Mouse (Mus musculus) ES-Bruce4 (cell line): ENCODE data around the gene Dok3. TPM values are rescaled to one million over a fixed set of nuclear protein-coding genes. Genes with fewer than 3 reads are reported as not detected.
"Not testable (repeated sequence)": the region's sequence is repeated elsewhere in the genome, so short reads cannot be mapped to it uniquely, and the experiment has no call there.

Experiments
- H3K27ac ChIP-seq: 2 replicates; pipeline ENCODE4 v1.5.1; 2012; ENCODE audit warnings: low read length, inconsistent platforms; ENCODE audit not compliant: insufficient read depth
- H3K27me3 ChIP-seq: 2 replicates; pipeline ENCODE4 v1.6.1; 2012; ENCODE audit warnings: mild to moderate bottlenecking, low read length, inconsistent platforms; ENCODE audit not compliant: control insufficient read depth, poor library complexity, insufficient read depth, severe bottlenecking
- H3K36me3 ChIP-seq: 2 replicates; pipeline ENCODE4 v1.6.1; 2012; ENCODE audit warnings: inconsistent platforms, mild to moderate bottlenecking, low read length, moderate library complexity; ENCODE audit not compliant: control insufficient read depth, poor library complexity, insufficient read depth, severe bottlenecking
- H3K4me1 ChIP-seq: one replicate; pipeline ENCODE4 v1.8.1; 2011; ENCODE audit warnings: low read length; ENCODE audit not compliant: control insufficient read depth, insufficient read depth
- H3K4me3 ChIP-seq: 2 replicates; pipeline ENCODE4 v1.5.1; 2011; ENCODE audit warnings: low read depth, mild to moderate bottlenecking, low read length
- H3K9ac ChIP-seq: 2 replicates; pipeline ENCODE4 v1.6.1; 2012; ENCODE audit warnings: low read depth, mild to moderate bottlenecking, inconsistent platforms; ENCODE audit not compliant: poor library complexity, severe bottlenecking
- H3K9me3 ChIP-seq: replicated peaks from 2 replicates; pipeline ENCODE4 v1.6.1; 2012; ENCODE audit warnings: mild to moderate bottlenecking, low read length, inconsistent platforms; ENCODE audit not compliant: control insufficient read depth, poor library complexity, insufficient read depth, severe bottlenecking
- CTCF ChIP-seq: IDR thresholded peaks from one replicate; pipeline ENCODE4 v1.8.1; 2011; ENCODE audit warnings: low read depth, low read length
- EP300 ChIP-seq: IDR thresholded peaks from 2 replicates; pipeline ENCODE4 v1.6.1; 2011; ENCODE audit warnings: low read depth, low read length; ENCODE audit not compliant: insufficient read depth
- POLR2A ChIP-seq: IDR thresholded peaks from one replicate; pipeline ENCODE4 v1.8.1; 2011; ENCODE audit warnings: low read length; ENCODE audit not compliant: insufficient read depth
- polyA plus RNA-seq: library from polyadenylated mRNA; stranded (reverse); fragments of >200 nt; gene quantifications from 2 replicates; pipeline ENCODE4 v1.2.4, GENCODE M21; 2011; ENCODE audit warnings: low read depth; ENCODE audit not compliant: missing spikeins, insufficient read depth, insufficient read length

The Dok3 gene
- 0.39 and 1.0 TPM in 2 replicates for polyA plus RNA-seq

GRCm38 (mm10) chr13:55529198-55529915 lies at the start of gene Dok3:
Dok3 (minus strand) TSS chr13:55529296.
- no peak for TF ChIP-seq EP300
- no peak for TF ChIP-seq POLR2A
- no peak for TF ChIP-seq CTCF
- H3K27me3 ChIP-seq: no peaks in the 10 kb centered on the region
- H3K27ac ChIP-seq: no peak within 1 kb of the TSS
- H3K9ac ChIP-seq: no peak within 1 kb of the TSS
- H3K36me3 ChIP-seq: peaks cover 27% of the 10 kb centered on the region
- H3K9me3 ChIP-seq: no peaks in the 10 kb centered on the region
- H3K4me1 ChIP-seq: no peaks in the 10 kb centered on the region
- H3K4me3 ChIP-seq: no peak within 1 kb of the TSS

GRCm38 (mm10) chr13:55578086-55578485 lies 49.0 kb upstream of the Dok3 start:
- Histone ChIP-seq H3K27me3 (no peaks in the 10 kb centered on the region), H3K4me1 (no peaks in the 10 kb centered on the region), H3K27ac (no peak overlapping the region), H3K9ac (no peak overlapping the region), H3K36me3 (no peaks in the 10 kb centered on the region), H3K4me3 (no peak overlapping the region), H3K9me3 (peaks cover 23% of the 10 kb centered on the region)
- no peak for TF ChIP-seq EP300
- TF ChIP-seq CTCF: no peak
- no peak for TF ChIP-seq POLR2A

- H3K9ac ChIP-seq, H3K4me1 ChIP-seq, H3K4me3 ChIP-seq, H3K36me3 ChIP-seq, H3K27ac ChIP-seq, H3K27me3 ChIP-seq: not testable (repeated sequence)
- peaks cover 23% of the 10 kb centered on the region for H3K9me3 ChIP-seq
Observed at GRCm38 (mm10) chr13:55576872-55577271, 47.8 kb upstream of the Dok3 start.

- no peaks in the 10 kb centered on the region for H3K36me3 ChIP-seq
- no peaks in the 10 kb centered on the region for H3K27me3 ChIP-seq
- TF ChIP-seq CTCF (no peak), EP300 (no peak)
- no peaks in the 10 kb centered on the region for H3K4me1 ChIP-seq
- H3K9me3 ChIP-seq: peaks cover 23% of the 10 kb centered on the region
- no peak overlapping the region for H3K4me3 ChIP-seq
- H3K27ac ChIP-seq: no peak overlapping the region
- H3K9ac ChIP-seq: no peak overlapping the region
Observed at GRCm38 (mm10) chr13:55575932-55576331, 46.8 kb upstream of the Dok3 start.

- no peaks in the 10 kb centered on the region for H3K27me3 ChIP-seq
- no peaks in the 10 kb centered on the region for H3K36me3 ChIP-seq
- no peak overlapping the region for H3K9ac ChIP-seq
- no peak overlapping the region for H3K4me3 ChIP-seq
- peaks cover 23% of the 10 kb centered on the region for H3K9me3 ChIP-seq
- no peak overlapping the region for H3K27ac ChIP-seq
- TF ChIP-seq EP300 (no peak), POLR2A (no peak), CTCF (no peak)
- no peaks in the 10 kb centered on the region for H3K4me1 ChIP-seq
Observed at GRCm38 (mm10) chr13:55574321-55574720, 45.2 kb upstream of the Dok3 start.

- H3K9me3 ChIP-seq: peaks cover 20% of the 10 kb centered on the region
- peaks cover 2% of the 10 kb centered on the region; the same call in 1 of the 2 replicates for H3K36me3 ChIP-seq
- H3K27ac ChIP-seq: no peak within 1 kb of the TSS
- no peak within 1 kb of the TSS for H3K4me3 ChIP-seq
- no peaks in the 10 kb centered on the region for H3K27me3 ChIP-seq
- no peak within 1 kb of the TSS for H3K9ac ChIP-seq
- no peaks in the 10 kb centered on the region for H3K4me1 ChIP-seq
- TF ChIP-seq POLR2A: no peak
- TF ChIP-seq CTCF: no peak
- no peak for TF ChIP-seq EP300
Observed at GRCm38 (mm10) chr13:55573432-55573831, 44.3 kb upstream of the Dok3 start, which contains the start of gene Tmed9. Tmed9 (plus strand) TSS chr13:55573732.
